Mouse (Mus musculus) forelimb bud, embryonic 11.5 days (tissue): ENCODE data around the gene Pnpla3.

Source experiments
- DNase-seq: peaks from one replicate; pipeline ENCODE4 v3.0.0-alpha.2; 2012; ENCODE audit warnings: low read depth, low spot score

The Pnpla3 gene

DNA sequence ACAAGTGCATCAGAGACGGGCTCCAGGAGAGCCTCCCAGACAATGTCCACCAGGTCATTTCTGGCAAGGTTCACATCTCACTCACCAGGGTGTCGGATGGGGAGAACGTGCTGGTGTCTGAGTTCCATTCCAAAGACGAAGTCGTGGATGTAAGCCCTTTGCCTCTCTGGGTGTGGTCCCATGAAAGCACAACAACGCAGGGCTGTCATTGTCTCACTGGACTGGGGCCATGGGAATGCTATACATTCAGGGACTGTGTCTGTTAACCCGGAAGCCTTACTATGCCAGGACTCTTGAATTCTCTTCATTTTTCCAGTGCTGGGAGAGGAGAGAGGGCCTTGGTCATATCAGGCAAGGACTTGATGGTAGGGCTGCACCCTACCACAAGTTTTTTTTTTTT, 3.5 kb downstream of the Pnpla3 start:
- DNase-seq: no peak

GRCm38 (mm10) chr15:84178733-84179132, 11.1 kb downstream of the Pnpla3 start:
- no peak for DNase-seq

DNA sequence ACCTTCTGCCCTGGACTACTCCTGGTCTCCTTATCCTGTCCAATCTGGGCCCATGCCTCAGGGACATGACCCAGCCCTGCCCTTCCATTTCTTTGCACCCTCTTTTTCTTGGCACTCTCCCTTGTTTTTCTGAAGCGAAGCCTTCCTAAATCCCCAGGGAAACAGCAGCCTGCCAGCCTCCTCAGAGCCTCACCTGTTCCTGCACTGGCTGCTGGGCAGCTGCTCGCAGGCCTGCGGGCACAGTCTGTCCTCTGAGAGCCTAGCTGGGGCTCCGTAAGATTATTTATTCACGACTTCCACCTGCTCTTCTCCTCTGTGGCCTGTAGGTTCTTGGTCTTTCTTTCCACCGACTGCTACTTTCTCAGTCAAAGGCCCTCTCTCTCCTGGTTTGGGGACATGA, 14.4 kb downstream of the Pnpla3 start:
- no peak for DNase-seq

GRCm38 (mm10) chr15:84183967-84184366, 16.3 kb downstream of the Pnpla3 start:
- DNase-seq: no peak

GRCm38 (mm10) chr15:84186196-84186595, 18.6 kb downstream of the Pnpla3 start:
- no peak for DNase-seq

DNA sequence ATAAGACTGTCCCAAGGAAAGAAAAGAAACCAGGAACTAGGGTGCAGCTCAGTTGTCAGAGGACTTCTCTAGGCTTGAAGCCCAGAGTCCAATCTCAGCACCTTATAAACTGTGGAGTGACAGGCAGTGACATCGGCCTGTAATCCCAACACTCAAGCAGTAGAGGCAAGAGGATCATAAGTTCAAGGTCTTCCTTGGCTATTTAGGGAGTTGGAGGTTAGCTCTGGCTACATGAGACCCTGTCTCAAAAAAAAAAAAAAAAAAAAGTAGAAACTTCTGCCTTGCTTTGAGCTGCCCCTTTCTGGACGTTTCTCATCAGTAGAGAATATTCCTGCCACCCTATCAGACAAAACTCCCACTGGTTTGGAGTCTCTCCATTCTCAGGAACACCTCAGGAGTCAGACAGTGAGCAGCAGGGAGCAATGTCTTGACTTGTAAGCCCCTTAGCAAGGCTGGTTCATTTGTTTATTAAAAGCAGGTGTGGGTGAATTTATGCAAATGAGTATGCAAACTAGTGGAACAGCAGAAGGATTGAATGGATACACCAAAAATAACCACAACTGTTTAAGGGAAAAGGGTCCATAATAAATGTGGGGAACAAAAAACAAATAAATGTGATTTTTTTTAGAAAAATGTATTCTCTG, 21.4 kb downstream of the Pnpla3 start:
- no peak for DNase-seq

GRCm38 (mm10) chr15:84189881-84190280, 22.2 kb downstream of the Pnpla3 start:
- no peak for DNase-seq

DNA sequence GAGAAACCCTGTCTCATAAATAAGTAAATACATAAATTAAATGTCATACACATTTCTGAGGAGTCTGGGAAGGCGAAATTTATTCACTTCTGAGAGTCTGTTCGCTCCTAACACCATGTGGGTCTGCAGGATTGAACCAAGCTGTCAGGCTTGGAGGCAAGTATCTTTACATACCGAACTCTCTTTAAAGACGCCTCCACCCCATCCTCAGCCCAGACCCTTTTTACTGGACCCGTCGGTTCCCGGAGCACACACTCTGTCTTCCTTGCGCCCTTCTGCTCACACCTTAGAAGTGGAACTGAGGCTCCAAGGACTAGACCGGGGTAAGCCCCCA, 24.1 kb downstream of the Pnpla3 start:
- no peak for DNase-seq

GRCm38 (mm10) chr15:84192058-84192791, 24.6 kb downstream of the Pnpla3 start, which contains the start of gene Samm50:
TSS of gene Samm50 (plus strand) at chr15:84192241.
- peak; percentile 95 for DNase-seq

DNA sequence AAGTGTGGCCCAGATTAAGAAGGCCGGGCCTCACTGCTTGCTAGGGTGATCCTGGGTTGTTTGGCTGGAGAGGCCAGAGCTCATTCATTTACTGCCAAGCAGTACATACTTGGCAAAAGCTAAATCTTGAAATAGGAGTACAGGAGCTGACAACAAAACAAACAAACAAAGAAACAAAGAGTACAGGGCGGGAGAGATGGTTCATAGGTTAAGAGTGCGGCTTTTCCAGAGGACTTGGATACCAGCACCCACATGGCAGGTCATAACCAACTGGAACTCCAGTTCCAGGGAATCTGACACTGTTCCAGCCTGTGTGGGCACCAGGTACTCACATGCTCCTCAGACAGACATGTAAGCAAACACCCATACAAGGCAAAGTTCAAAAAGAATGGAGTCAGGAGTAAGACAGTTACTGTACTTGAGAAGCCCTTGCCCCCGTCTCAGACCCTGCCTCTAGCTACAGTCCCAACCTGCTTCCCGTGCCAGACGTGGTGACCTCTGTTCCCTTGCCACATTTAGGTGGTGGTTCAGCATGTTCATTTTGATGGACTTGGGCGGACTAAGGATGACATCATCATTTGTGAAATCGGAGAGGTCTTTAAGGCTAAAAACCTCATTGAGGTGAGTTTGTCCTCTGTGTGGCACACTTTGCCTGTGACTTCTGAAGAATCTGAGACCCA, 29.0 kb downstream of the Pnpla3 start:
- no peak for DNase-seq

DNA sequence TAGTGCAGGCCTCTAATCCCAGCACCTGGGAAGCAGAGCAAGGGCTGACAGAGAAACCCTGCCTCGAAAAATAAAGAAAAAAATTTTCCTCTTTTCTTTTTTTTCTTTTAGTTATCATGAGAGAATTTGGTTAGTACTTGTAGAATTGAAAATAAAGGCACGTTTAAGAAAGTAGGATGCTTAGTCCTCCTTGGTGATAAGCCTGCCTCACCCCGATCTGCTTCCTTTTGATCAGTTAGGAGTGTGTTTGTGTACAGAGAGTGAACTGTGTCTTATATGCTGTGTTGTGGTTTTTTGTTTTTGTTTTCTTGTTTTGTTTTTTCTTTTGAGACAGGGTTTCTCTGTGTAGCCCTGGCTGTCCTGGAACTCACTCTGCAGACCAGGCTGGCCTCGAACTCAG, 39.7 kb downstream of the Pnpla3 start:
- no peak for DNase-seq

GRCm38 (mm10) chr15:84209517-84210412, 42.1 kb downstream of the Pnpla3 start:
- DNase-seq: no peak

DNA sequence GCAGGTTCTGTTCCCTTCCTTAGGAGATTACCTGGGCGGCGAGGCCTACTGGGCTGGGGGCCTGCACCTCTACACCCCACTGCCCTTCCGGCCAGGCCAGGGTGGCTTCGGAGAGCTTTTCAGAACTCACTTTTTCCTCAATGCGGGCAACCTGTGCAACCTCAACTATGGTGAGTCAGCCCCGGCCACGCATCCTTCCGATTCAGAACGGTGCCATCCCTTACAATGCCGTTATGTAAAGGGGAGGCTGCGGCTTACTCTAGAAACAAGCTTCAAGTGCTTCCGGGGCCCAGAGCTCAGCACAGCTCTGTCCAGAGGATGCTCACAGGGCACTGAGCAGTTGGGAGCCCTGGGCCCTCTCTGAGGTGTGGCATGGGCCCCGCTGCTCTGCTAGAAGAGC, 42.8 kb downstream of the Pnpla3 start:
- no peak for DNase-seq

GRCm38 (mm10) chr15:84210941-84211340, 43.3 kb downstream of the Pnpla3 start:
- DNase-seq: no peak

DNA sequence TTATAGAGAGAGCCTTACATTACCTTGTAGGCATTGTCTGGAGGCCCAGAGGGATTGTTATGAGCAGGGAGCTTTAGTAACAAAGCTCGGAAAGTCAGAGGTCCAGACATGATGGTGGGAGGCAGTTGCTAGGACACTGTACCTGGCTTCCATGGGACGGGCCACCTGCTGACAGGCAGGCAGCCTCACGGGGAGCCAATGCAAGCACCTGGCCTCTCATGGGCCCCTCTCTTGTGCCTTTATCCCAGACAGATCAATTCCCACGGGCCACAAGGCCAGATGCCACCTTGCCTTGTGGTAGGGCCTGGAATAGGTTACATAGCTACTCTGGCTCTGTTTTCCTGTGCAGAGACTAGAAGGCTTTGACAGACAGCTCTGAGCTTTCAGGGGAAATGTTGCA, 43.9 kb downstream of the Pnpla3 start:
- DNase-seq: no peak

- DNase-seq: peak; percentile 95
These were observed 44.6 kb downstream of the Pnpla3 start for GRCm38 (mm10) chr15:84212031-84212755.

DNA sequence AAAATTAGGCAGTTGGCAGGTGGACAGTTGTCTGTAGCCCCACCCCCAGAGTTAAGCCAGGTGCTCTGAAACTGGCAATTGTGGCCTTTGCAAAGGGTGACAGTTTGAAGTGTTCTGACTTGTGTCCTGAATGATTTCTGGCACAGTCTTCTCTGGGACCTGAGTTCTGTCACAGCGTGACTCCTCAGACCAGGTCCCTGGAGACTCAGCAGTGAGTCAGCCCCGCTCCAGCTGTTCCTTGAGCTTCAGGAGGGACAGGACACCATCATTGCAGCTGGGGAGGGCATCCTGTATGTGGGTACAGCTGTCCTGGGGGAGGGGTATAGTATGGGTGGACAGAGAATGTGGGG, 45.1 kb downstream of the Pnpla3 start:
- DNase-seq: no peak

GRCm38 (mm10) chr15:84213162-84213739, 45.6 kb downstream of the Pnpla3 start:
- DNase-seq: no peak

DNA sequence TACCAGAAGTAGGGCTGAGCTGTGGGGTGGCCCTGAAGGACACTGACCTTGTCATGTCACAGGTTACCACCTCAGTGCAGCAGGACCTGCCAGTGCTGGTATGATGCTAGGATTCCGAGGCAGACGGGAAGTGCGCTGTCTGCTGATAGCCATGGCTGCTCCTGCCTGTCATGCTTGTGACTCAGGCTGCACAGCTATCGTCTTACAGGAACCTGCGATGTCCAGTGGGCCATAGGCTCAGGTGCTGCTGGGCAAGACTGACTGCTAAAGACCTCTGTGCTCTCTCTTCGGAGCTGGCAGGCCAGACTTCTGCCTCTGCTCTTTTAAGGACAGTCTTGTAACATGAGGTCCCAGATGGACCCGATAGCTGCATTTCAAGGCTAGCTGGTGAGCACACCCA, 46.8 kb downstream of the Pnpla3 start:
- DNase-seq: no peak

DNA sequence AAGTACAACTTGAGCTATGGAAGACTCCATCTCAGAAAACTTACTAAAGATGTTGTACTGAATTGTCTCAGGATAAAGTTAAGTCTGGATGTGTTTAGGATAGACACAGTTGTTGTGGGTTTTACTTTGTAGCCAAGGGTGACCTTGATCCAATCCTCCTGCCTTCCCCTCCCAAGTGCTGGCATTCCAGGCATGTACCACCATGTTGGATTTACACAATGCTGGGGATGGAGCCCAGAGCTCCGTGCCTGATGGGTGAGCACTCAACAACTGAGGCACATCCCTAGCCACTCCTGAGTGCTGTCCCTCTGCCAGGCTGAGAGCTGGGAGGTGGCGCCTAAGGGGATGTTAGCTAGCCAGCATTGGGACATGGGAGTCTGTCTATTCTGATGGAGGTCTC, 47.6 kb downstream of the Pnpla3 start:
- DNase-seq: no peak

- no peak for DNase-seq
These were observed 48.4 kb downstream of the Pnpla3 start for GRCm38 (mm10) chr15:84216026-84216425.
